Mouse (Mus musculus) ES-Bruce4 (cell line): Measurements from ENCODE around the gene Itgb3bp.

Experiments used
- CTCF ChIP-seq: IDR thresholded peaks from one replicate; pipeline ENCODE4 v1.8.1; 2011; ENCODE audit warnings: low read depth, low read length
- EP300 ChIP-seq: IDR thresholded peaks from 2 replicates; pipeline ENCODE4 v1.6.1; 2011; ENCODE audit warnings: low read depth, low read length; ENCODE audit not compliant: insufficient read depth
- POLR2A ChIP-seq: IDR thresholded peaks from one replicate; pipeline ENCODE4 v1.8.1; 2011; ENCODE audit warnings: low read length; ENCODE audit not compliant: insufficient read depth

DNA sequence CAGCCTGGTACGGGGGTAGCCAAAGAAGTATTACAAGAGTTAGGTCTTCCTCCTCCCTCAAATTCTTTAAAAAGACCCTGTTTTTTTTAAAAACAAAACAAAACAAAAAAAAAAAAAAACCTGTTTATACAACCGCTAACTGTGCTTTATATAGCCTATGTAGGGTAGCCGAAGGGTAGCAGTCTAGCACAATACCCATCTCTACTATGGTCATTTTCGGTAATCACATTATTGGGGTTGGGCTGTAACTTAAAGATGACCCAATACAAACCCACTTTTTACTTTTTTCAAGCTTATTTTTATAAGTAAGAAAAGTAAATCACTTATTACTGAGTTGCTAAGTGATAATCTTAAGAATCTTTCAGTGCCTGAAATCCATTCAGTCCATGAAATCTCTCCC is 101.3 kb downstream of the Itgb3bp start:
- no peak for TF ChIP-seq POLR2A
- TF ChIP-seq CTCF: no peak
- TF ChIP-seq EP300: no peak
